Mouse (Mus musculus) G1E (cell line): ENCODE results near the gene Rhbdd2.

Experiments
- CTCF ChIP-seq: IDR thresholded peaks from 2 replicates; pipeline ENCODE4 v1.5.1; 2012; ENCODE audit warnings: low read depth, low read length, inconsistent platforms, mixed read lengths
- TAL1 ChIP-seq: conservative IDR thresholded peaks from 2 replicates; pipeline ENCODE4 v1.6.1; 2012; ENCODE audit warnings: low read depth, low read length, inconsistent platforms, mixed read lengths

GRCm38 (mm10) chr5:135668071-135668470, 35.7 kb downstream of the Rhbdd2 start:
- TF ChIP-seq CTCF = no peak
- no peak for TF ChIP-seq TAL1
